Comparison of ENCODE assay signal across 8 mouse cellular contexts in the genomic region with DNA sequence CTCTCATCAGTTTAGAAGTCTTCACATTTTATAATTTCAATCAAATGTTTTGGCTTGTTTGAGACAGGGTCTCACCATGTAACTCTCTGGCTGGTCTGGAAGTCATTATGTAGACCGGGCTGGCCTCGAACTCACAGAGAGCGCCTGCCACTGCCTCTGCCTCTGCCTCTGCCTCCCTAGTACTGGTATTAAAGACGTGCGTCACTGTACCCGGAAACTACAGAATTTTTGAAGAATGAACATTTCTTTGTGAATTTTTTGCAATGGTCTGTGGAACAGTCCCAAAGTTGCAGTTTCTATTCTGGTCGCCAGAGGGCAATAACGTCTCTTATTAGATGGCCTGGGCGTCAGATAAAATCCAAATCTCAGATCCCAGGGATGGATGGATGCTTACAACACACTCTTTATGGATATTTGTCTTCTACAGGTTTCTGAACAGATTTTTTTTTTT. TPM values are rescaled to one million over a fixed set of nuclear protein-coding genes. Genes with fewer than 3 reads are reported as not detected.
DNase-seq lines count a peak whose midpoint lies in the region; ATAC-seq lines count a peak whose summit lies in the region.

No protein-coding gene starts in this region.

- ATAC-seq in forebrain, embryonic 13.5 days: peak; percentile 28
- ATAC-seq in hindbrain, embryonic 11.5 days (ENCODE audit: low FRiP score): peak; percentile 18; the same call in 1 of the 2 replicates

- under 1% methylated on average over 9 of the region's 9 CpGs for WGBS in forebrain, embryonic 13.5 days
- WGBS in hindbrain, embryonic 11.5 days: 1% methylated on average over 9 of the region's 9 CpGs

- H3K4me1 ChIP-seq in forebrain, embryonic 13.5 days: peaks cover 54% of the 10 kb centered on the region
- H3K4me1 ChIP-seq in hindbrain, embryonic 11.5 days (replicated peaks; ENCODE audit: control insufficient read depth, insufficient read depth, low read length): no peaks in the 10 kb centered on the region

- H3K4me3 ChIP-seq in forebrain, embryonic 13.5 days: peak overlapping the region; percentile 81
- H3K4me3 ChIP-seq in hindbrain, embryonic 11.5 days (ENCODE audit: low read depth, low read length): peak overlapping the region; percentile 90

- no peaks in the 10 kb centered on the region for H3K9me3 ChIP-seq in forebrain, embryonic 13.5 days (replicated peaks)
- H3K9me3 ChIP-seq in hindbrain, embryonic 11.5 days (ENCODE audit: control insufficient read depth, low read length): no peaks in the 10 kb centered on the region

- peak overlapping the region; percentile 88 for H3K27ac ChIP-seq in forebrain, embryonic 13.5 days
- peak overlapping the region; percentile 93 for H3K27ac ChIP-seq in hindbrain, embryonic 11.5 days (ENCODE audit: low read depth, low read length)

- peak; percentile 81 for DNase-seq in MEL-GATA-1-ER (ENCODE audit: extremely low read depth, low read depth)
- peak; percentile 77 for DNase-seq in c-Kit-negative CD71-positive TER-119-positive erythroid progenitor cells, embryonic 14.5 days (ENCODE audit: low read depth, low spot score)
- peak; percentile 90 for DNase-seq in hindbrain, embryonic 11.5 days (ENCODE audit: low spot score)
- DNase-seq in layer of hippocampus, postnatal 14 days (ENCODE audit: low spot score in 2 of 2): peak; percentile 71 to 90
- peak; percentile 91 for DNase-seq in lung, postnatal 14 days
- peak; percentile 80 to 84 for DNase-seq in right cerebral cortex, postnatal 10 days (ENCODE audit: low spot score in 2 of 2)
- no peak for DNase-seq in yolk sac, embryonic 10.5 days (ENCODE audit: low spot score)

- H3K9ac ChIP-seq in forebrain, embryonic 13.5 days: peak overlapping the region; percentile 37; the same call in 1 of the 2 replicates
- H3K9ac ChIP-seq in hindbrain, embryonic 11.5 days (ENCODE audit: low read depth, low read length): peak overlapping the region; percentile 42; the same call in 1 of the 2 replicates

- H3K27me3 ChIP-seq in forebrain, embryonic 13.5 days: no peaks in the 10 kb centered on the region
- no peaks in the 10 kb centered on the region for H3K27me3 ChIP-seq in hindbrain, embryonic 11.5 days (ENCODE audit: control insufficient read depth, insufficient read depth, low read length)

- peak overlapping the region; percentile 87 for H3K4me2 ChIP-seq in forebrain, embryonic 13.5 days
- peak overlapping the region; percentile 25; the same call in 1 of the 2 replicates for H3K4me2 ChIP-seq in hindbrain, embryonic 11.5 days (replicated peaks; ENCODE audit: low read depth, low read length)

- peaks cover 16% of the 10 kb centered on the region for H3K36me3 ChIP-seq in forebrain, embryonic 13.5 days (ENCODE audit: poor library complexity, severe bottlenecking)
- H3K36me3 ChIP-seq in hindbrain, embryonic 11.5 days (ENCODE audit: control insufficient read depth, insufficient read depth, low read length): 0 out of 2 replicates have a peak, but pooled peaks cover 4% of the 10 kb centered on the region

RNA-seq across cellular contexts. Expression of a gene that starts 0.8 kb away (rescaled TPM):
- 43.1 and 50.0 TPM in 2 replicates for polyA plus RNA-seq in forebrain, embryonic 13.5 days (2015; fragmentation: Nextera tagmentation; extraction: Ambion mirVana)
- 39.5 and 48.0 TPM in 2 replicates for polyA plus RNA-seq in hindbrain, embryonic 11.5 days (2014; fragmentation: Nextera tagmentation; extraction: Ambion mirVana)
- 10 to 100 TPM; 11.6 to 12.3 TPM for total RNA-seq in layer of hippocampus, postnatal 14 days (2021)

RNA-seq across cellular contexts. Expression of a gene that starts 6.9 kb away (rescaled TPM):
- 4.5 and 4.8 TPM in 2 replicates for polyA plus RNA-seq in forebrain, embryonic 13.5 days (2015; fragmentation: Nextera tagmentation; extraction: Ambion mirVana)
- 3.4 and 3.9 TPM in 2 replicates for polyA plus RNA-seq in hindbrain, embryonic 11.5 days (2014; fragmentation: Nextera tagmentation; extraction: Ambion mirVana)
- total RNA-seq in layer of hippocampus, postnatal 14 days (2021): 1 to 10 TPM; 3.6 to 3.9 TPM

RNA-seq across cellular contexts. Expression of a gene that starts 19.4 kb away (rescaled TPM):
- 49.3 and 51.5 TPM in 2 replicates for polyA plus RNA-seq in forebrain, embryonic 13.5 days (2015; fragmentation: Nextera tagmentation; extraction: Ambion mirVana)
- 47.6 and 49.7 TPM in 2 replicates for polyA plus RNA-seq in hindbrain, embryonic 11.5 days (2014; fragmentation: Nextera tagmentation; extraction: Ambion mirVana)
- 10 to 100 TPM; 19.3 to 20.1 TPM for total RNA-seq in layer of hippocampus, postnatal 14 days (2021)

RNA-seq across cellular contexts. Expression of a gene that starts 19.6 kb away (rescaled TPM):
- polyA plus RNA-seq in forebrain, embryonic 13.5 days (2015; fragmentation: Nextera tagmentation; extraction: Ambion mirVana): 95.4 and 97.1 TPM in 2 replicates
- polyA plus RNA-seq in hindbrain, embryonic 11.5 days (2014; fragmentation: Nextera tagmentation; extraction: Ambion mirVana): 77.6 and 79.9 TPM in 2 replicates
- 10 to 100 TPM; 73.5 to 74.2 TPM for total RNA-seq in layer of hippocampus, postnatal 14 days (2021)

RNA-seq across cellular contexts. Expression of a gene that starts 22.7 kb away (rescaled TPM):
- 644 and 704 TPM in 2 replicates for polyA plus RNA-seq in forebrain, embryonic 13.5 days (2015; fragmentation: Nextera tagmentation; extraction: Ambion mirVana)
- polyA plus RNA-seq in hindbrain, embryonic 11.5 days (2014; fragmentation: Nextera tagmentation; extraction: Ambion mirVana): 746 and 776 TPM in 2 replicates
- total RNA-seq in layer of hippocampus, postnatal 14 days (2021): 100 to 1,000 TPM; 464 to 499 TPM
